Mouse (Mus musculus) midbrain, embryonic 10.5 days (tissue): ENCODE measurements around the gene Plod1. TPM values are rescaled to one million over a fixed set of nuclear protein-coding genes. Genes with fewer than 3 reads are reported as not detected.
"Not testable (repeated sequence)": the region's sequence is repeated elsewhere in the genome, so short reads cannot be mapped to it uniquely, and the experiment has no call there.

Experiments
- DNase-seq: peaks from one replicate; pipeline ENCODE4 v3.0.0-alpha.2; 2017; ENCODE audit warnings: low spot score
- H3K27ac ChIP-seq: fragments of 300-500 bp; sonication (generic); replicated peaks from 2 replicates; pipeline ENCODE4 v1.5.1; 2016; ENCODE audit warnings: mild to moderate bottlenecking
- H3K27me3 ChIP-seq: fragments of 300-500 bp; sonication (generic); 2 replicates; pipeline ENCODE4 v1.6.1; 2016; ENCODE audit warnings: low read depth, mild to moderate bottlenecking; ENCODE audit not compliant: poor library complexity, severe bottlenecking
- H3K36me3 ChIP-seq: fragments of 300-500 bp; sonication (generic); 2 replicates; pipeline ENCODE4 v1.6.1; 2016; ENCODE audit warnings: mild to moderate bottlenecking, moderate library complexity
- H3K4me1 ChIP-seq: fragments of 300-500 bp; sonication (generic); 2 replicates; pipeline ENCODE4 v1.6.1; 2016
- H3K4me3 ChIP-seq: fragments of 300-500 bp; sonication (generic); 2 replicates; pipeline ENCODE4 v1.5.1; 2016; ENCODE audit warnings: mild to moderate bottlenecking, moderate library complexity
- H3K9me3 ChIP-seq: fragments of 300-500 bp; sonication (generic); replicated peaks from 2 replicates; pipeline ENCODE4 v1.6.1; 2016; ENCODE audit warnings: mild to moderate bottlenecking
- WGBS: fragments of 180-500 bp; shearing (Covaris S2); methylation state at CpG from one replicate; pipeline ENCODE4 v1.1.7; 2016; 5-methylcytosine and 5-hydroxymethylcytosine counted together
- polyA plus RNA-seq: library from polyadenylated mRNA; unstranded; fragments of >200 nt; fragmentation: Nextera tagmentation; extraction: Ambion mirVana; gene quantifications from 2 replicates; pipeline ENCODE4 v1.2.1, GENCODE M21; 2016

Gene Plod1
- polyA plus RNA-seq, 1 experiment from 2014 or later, result 26.9 TPM

DNA sequence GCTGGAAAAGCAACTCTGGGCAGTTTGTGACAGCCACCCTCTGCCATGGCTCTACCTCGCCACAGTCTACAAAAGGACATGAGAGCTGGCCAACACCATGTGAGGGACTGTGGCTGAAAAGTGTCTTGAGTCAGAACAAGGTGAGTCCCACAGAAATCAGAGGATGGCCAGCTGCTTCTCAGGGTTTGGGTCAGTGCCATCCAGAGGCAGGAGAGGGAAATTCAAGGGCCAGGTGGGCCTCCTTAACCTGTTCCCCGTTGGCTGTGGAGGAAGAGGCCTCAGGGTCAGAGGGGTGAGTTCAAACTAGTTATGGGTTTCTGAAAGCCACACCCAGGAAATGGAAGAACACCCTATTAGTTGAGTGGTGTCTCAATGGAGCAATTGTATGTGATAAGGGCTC is 57.1 kb downstream of the Plod1 start:
- WGBS, result 88% methylated on average over 2 of the region's 2 CpGs
- Histone ChIP-seq H3K36me3 (peaks cover 98% of the 10 kb centered on the region), H3K4me3 (no peak overlapping the region)

GRCm38 (mm10) chr4:147878537-147878936 is 58.0 kb downstream of the Plod1 start:
- no peaks in the 10 kb centered on the region for H3K9me3 ChIP-seq
- 91% methylated on average over 9 of the region's 9 CpGs for WGBS
- H3K27ac ChIP-seq, result no peak overlapping the region
- H3K4me3 ChIP-seq, result no peak overlapping the region
- no peak for DNase-seq
- H3K36me3 ChIP-seq, result peaks cover 99% of the 10 kb centered on the region
- no peaks in the 10 kb centered on the region for H3K27me3 ChIP-seq
- 0 out of 2 replicates have a peak, but pooled peaks cover 4% of the 10 kb centered on the region for H3K4me1 ChIP-seq

More for the DNA sequence above, 57.1 kb downstream of the Plod1 start:
- Histone ChIP-seq H3K27ac (no peak overlapping the region), H3K9me3 (no peaks in the 10 kb centered on the region), H3K27me3 (no peaks in the 10 kb centered on the region), H3K4me1 (0 out of 2 replicates have a peak, but pooled peaks cover 4% of the 10 kb centered on the region)
- no peak for DNase-seq

DNA sequence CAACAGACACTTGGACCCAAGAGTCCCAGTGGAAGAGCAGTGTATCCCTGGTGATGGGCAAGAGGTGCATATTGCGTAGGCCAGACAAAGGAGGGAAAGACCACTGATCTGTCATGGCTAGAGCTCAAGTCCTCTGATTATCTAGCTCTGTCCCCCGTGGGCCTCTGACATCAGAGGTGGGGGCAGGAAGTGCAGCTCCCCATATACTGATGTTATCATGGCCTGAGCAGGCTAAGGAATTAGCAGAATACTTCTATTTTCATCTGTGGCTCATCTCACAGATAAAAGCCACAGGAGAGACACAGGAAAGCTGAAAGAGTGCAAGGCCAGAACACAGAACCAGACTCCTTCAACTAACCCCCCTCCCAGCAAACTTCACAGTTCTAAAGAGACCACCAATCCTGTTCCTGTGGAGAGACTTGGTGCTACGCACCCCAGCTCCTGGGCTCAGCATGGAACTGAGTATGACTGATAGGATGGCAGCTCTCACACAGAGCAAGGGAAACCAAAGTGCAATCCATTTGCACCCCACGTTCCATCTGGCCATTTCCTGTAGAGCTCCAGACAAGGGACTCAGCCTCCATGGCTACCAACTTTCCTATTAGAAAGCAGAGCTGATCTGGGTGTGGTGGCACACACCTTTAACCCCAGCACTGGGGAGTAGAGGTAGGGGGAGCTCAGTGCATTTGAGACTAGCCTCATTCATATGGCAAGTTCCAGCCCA is 60.6 kb downstream of the Plod1 start:
- WGBS, result 96% methylated on average over 4 of the region's 4 CpGs
- H3K36me3 ChIP-seq, result peaks cover 99% of the 10 kb centered on the region
- 0 out of 2 replicates have a peak, but pooled peaks cover 4% of the 10 kb centered on the region for H3K4me1 ChIP-seq
- H3K9me3 ChIP-seq, result 0 out of 2 replicates have a peak, but pooled peaks cover 4% of the 10 kb centered on the region
- H3K27me3 ChIP-seq, result no peaks in the 10 kb centered on the region
- DNase-seq, result no peak
- H3K4me3 ChIP-seq, result no peak overlapping the region
- H3K27ac ChIP-seq, result no peak overlapping the region

GRCm38 (mm10) chr4:147869238-147869637 is 67.3 kb downstream of the Plod1 start:
- Histone ChIP-seq H3K9me3 (0 out of 2 replicates have a peak, but pooled peaks cover 5% of the 10 kb centered on the region), H3K4me3 (peak overlapping the region; percentile 95), H3K4me1 (peaks cover 28% of the 10 kb centered on the region), H3K36me3 (peaks cover 66% of the 10 kb centered on the region), H3K27me3 (no peaks in the 10 kb centered on the region), H3K27ac (peak overlapping the region; percentile 87)
- WGBS, result 12% methylated on average over 5 of the region's 5 CpGs
- peak; percentile 23 for DNase-seq

- DNase-seq, result peak; percentile 96
- Histone ChIP-seq H3K4me1 (peaks cover 28% of the 10 kb centered on the region), H3K4me3 (peak within 1 kb of the TSS; percentile 95), H3K9me3 (0 out of 2 replicates have a peak, but pooled peaks cover 5% of the 10 kb centered on the region), H3K36me3 (peaks cover 66% of the 10 kb centered on the region), H3K27me3 (no peaks in the 10 kb centered on the region), H3K27ac (peak within 1 kb of the TSS; percentile 93)
- WGBS, result 0% methylated on average over 30 of the region's 30 CpGs
These were observed 68.0 kb downstream of the Plod1 start, which contains the start of the genes Miip and Fv1 for GRCm38 (mm10) chr4:147868450-147869031. Miip (minus strand) TSS chr4:147868816. Fv1 (plus strand) TSS chr4:147868979.

DNA sequence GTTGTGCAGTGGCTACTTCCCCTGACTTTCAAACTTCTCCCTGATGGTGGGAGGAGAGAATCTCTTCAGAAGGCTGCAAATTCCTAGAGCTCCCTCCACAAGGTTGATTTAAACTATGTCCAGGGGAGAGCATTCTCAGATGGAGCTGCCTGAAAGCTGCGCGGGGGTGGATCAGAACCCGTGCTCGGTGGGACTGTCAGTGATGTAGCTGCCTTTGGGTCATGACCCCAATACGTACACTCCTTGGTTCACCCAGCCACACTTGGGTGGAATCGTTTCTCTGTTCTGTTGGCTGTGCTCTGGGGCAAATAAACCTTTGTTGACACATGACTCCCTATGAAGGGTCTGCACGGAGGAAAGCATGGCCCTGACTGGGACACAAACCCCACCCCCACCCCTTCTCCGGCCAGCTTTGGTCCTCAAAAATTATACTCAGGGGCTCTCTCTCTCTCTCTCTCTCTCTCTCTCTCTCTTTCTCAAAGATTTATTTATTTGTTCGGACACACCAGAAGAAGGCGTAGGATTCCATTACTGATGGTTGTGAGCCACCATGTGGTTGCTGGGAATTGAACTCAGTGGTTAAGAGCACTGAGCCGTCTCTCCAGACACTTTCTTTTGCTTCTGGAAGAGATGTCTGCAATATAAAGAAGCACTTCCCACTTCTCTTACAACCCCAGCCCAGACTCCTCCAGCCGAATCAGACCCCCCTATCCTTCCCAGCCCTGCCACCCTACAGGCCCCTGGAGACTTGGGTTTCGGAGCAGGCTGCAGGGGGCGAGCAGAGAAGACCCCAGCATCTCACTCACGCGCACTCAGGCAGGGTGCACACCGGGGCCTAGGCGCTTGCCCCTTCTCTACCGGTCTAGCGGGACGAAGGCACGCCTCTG is 68.8 kb downstream of the Plod1 start:
- Histone ChIP-seq H3K4me1 (peaks cover 28% of the 10 kb centered on the region), H3K4me3 (peak overlapping the region; percentile 95), H3K9me3 (0 out of 2 replicates have a peak, but pooled peaks cover 5% of the 10 kb centered on the region), H3K27me3 (no peaks in the 10 kb centered on the region), H3K36me3 (peaks cover 66% of the 10 kb centered on the region), H3K27ac (peak overlapping the region; percentile 93)
- DNase-seq, result no peak
- 12% methylated on average over 22 of the region's 22 CpGs for WGBS

GRCm38 (mm10) chr4:147866793-147867192 is 69.8 kb downstream of the Plod1 start:
- WGBS, result 58% methylated on average over 3 of the region's 3 CpGs
- not testable (repeated sequence) for H3K27me3 ChIP-seq, H3K27ac ChIP-seq, H3K9me3 ChIP-seq, DNase-seq
- Histone ChIP-seq H3K4me3 (peak overlapping the region; percentile 95), H3K4me1 (peaks cover 28% of the 10 kb centered on the region), H3K36me3 (peaks cover 66% of the 10 kb centered on the region)

DNA sequence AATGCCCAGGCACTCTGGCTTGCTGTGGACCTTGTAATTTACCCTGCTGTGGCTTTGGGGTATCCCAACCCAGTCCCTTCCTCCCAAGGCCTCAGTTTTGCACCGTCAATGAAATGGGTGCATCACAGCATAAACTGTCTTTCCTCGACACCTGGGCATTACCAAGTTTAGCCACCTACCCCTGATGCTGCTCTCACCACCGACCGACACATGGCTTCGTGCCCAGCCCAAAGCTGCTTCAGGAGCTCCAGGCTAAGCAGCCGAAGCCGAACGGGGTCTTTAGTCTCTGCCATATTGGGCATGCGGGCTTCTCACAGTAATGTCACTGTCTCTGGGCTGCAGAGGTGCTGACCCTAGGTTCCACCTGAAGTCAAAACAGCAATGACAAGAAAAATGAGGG is 70.5 kb downstream of the Plod1 start:
- H3K9me3 ChIP-seq, result 0 out of 2 replicates have a peak, but pooled peaks cover under 1% of the 10 kb centered on the region
- no peak overlapping the region for H3K27ac ChIP-seq
- H3K27me3 ChIP-seq, result no peaks in the 10 kb centered on the region
- no peak for DNase-seq
- peaks cover 28% of the 10 kb centered on the region for H3K4me1 ChIP-seq
- H3K4me3 ChIP-seq, result no peak overlapping the region
- peaks cover 66% of the 10 kb centered on the region for H3K36me3 ChIP-seq
- 95% methylated on average over 9 of the region's 9 CpGs for WGBS

DNA sequence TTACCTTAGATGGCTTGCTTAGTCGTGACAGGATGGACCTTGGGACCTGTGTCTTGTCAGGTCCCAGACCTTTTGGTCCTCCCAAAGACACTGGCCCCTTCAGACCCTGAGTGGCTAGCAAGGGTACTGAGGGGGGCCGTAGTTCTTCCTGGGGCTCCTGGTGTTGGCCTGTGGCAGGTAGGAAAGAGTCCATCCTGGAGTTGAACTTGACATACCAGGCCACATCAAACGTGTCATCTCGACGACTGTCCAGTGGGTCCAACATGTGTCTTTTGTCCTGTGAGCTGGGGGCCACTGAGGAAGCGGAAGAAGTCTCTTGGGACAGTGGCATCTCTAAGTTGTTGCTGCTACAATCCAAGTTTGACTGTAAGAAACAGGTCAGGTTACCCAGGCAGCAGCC is 70.9 kb downstream of the Plod1 start:
- no peaks in the 10 kb centered on the region for H3K9me3 ChIP-seq
- H3K4me1 ChIP-seq, result peaks cover 28% of the 10 kb centered on the region
- DNase-seq, result no peak
- peaks cover 66% of the 10 kb centered on the region for H3K36me3 ChIP-seq
- 94% methylated on average over 6 of the region's 6 CpGs for WGBS
- no peak overlapping the region for H3K4me3 ChIP-seq
- H3K27ac ChIP-seq, result no peak overlapping the region
- H3K27me3 ChIP-seq, result no peaks in the 10 kb centered on the region

DNA sequence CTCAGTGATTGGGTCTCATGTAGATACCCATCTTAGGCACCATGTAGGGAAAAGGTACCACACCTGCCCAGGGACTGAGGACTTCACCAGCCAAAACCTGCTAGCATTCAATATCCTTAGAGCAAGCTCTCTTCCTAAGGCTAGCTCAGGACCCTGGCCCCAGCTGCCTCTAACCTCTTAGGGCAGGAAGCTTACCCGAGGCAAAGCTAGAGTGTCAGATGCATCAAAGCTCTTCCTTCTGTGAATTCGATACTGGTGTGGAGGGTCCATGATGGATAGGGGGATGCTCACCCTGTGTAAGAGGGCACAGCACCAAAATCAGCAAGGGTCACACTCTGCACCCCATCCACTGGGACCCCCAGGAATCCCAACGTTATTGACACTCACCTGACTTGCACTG is 74.5 kb downstream of the Plod1 start:
- no peak overlapping the region for H3K4me3 ChIP-seq
- no peak overlapping the region for H3K27ac ChIP-seq
- whole genome bisulfite sequencing, result 88% methylated on average over 3 of the region's 3 CpGs
- DNase-seq, result no peak
- peaks cover 4% of the 10 kb centered on the region for H3K4me1 ChIP-seq
- H3K9me3 ChIP-seq, result no peaks in the 10 kb centered on the region
- no peaks in the 10 kb centered on the region for H3K27me3 ChIP-seq
- H3K36me3 ChIP-seq, result peaks cover 69% of the 10 kb centered on the region
